Comparison of ENCODE assay signal across 1 mouse cellular context in genomic region chr4:133170616-133171015, GRCm38 (mm10).
TF ChIP-seq lines count a peak whose summit lies in the region.

No protein-coding gene starts in this region.

TF ChIP-seq in MEL, 35 proteins besides CTCF, POLR2A, EP300 and RAD21 (continued from another document):
- TF ChIP-seq MEF2A (IDR thresholded peaks at IDR 0.05; ENCODE audit: extremely low read depth, insufficient replicate concordance, low read depth, low read length, poor library complexity, severe bottlenecking), result no peak
- TF ChIP-seq CHD1 (IDR thresholded peaks at IDR 0.05; ENCODE audit: low read depth, low read length), result no peak
